Mouse (Mus musculus): Measurements from ENCODE around the gene Lrrc3c. TPM values are rescaled to one million over a fixed set of nuclear protein-coding genes. Genes with fewer than 3 reads are reported as not detected.
"Not testable (repeated sequence)": the region's sequence is repeated elsewhere in the genome, so short reads cannot be mapped to it uniquely, and the experiment has no call there.

Gene Lrrc3c
- total RNA-seq, 2 experiments from 2014 or later: not detected

DNA sequence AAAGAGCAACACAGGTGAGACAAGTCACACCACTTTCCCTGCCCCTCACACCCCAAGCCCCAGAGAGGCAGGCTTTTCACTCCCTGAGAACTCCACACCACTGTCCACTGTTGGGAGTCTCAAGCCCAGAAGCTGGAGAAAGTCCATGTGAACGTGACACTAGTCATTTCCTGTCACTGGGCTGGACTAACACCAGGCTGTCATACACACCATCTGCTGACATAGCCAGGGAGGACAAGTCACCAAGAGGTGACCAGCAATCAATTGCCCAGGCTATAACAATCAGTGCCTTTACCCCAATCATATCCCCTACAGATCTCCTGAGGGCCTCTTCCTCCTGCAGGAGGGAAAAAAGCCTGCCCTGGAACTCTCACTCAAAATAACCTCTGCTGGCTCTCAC is 13.9 kb upstream of the Lrrc3c start:
- DNase-seq (ENCODE audit: extremely low spot score in 1 of 2, low spot score in 2 of 2): no peak
- intact Hi-C loops (cut with DNase I): no loop called here

DNA sequence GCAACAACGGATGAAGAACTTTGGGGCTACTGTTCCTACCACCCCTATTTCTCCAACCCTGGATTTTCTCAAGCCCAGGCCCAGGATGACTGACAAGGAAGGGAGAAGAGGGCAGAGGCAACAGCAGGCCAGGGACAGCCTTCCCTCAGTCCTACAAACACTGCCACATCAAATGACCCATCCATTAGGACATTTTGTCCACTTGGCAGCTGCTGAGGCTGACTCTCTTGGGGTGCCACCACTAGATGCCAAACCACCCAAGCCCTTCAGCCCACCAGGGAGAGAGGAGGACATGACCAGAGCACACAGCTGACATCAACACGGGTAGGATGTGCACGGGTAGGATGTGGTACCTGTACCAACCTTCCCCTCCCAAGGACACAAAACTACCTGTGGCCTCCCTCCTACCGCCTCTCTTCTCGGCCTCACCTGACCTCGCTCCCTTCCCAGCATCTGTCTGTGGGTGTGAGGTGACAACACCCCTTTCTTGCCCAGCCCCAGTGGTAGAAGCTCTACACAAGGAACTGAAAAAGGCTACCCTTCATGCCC is 13.4 kb upstream of the Lrrc3c start:
- intact Hi-C loops (cut with DNase I): no loop called here
- DNase-seq (ENCODE audit: extremely low spot score in 1 of 2, low spot score in 2 of 2): no peak

DNA sequence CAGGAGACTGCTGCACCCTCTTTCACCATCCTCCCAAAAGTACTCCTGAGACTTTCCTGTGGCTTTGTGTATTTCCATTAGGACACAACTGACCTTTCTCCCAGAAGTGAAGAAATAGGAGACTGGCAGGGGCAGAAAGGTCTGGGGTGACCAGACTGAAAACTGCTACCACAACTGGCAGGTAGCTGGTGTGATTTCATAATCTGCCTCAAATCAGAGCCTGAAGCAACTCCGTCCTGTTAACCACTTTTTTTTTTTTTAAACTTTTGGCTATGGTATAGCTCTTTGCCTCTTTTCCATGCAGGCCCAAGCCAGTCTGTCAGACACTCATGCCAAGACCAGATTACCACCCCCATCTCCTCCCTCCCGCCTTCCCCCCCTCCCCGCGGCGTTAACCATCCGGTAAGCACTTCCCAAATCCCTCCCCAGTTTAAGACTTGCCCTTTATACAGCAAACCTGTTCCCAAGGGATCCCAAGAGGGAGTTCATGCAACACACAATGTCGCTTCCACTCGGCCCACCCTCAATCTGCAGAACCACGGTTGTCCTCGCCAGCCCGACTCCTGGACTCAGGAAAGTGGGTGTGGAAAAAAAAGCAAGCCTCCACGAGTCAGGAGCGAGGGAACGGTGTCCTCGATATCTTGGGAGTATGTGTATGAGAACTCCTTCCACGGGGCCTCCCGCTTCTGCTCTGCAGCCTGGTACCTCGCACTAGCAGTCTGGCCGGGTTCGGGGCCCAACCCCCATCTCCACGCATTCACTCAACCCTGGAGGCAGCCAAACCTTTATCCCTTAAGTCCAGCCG is 11.8 kb upstream of the Lrrc3c start:
- peak in 1 of 2 experiments; percentile 55 for DNase-seq (ENCODE audit: extremely low spot score in 1 of 2, low spot score in 2 of 2)
- intact Hi-C loops (cut with DNase I): no loop called here

DNA sequence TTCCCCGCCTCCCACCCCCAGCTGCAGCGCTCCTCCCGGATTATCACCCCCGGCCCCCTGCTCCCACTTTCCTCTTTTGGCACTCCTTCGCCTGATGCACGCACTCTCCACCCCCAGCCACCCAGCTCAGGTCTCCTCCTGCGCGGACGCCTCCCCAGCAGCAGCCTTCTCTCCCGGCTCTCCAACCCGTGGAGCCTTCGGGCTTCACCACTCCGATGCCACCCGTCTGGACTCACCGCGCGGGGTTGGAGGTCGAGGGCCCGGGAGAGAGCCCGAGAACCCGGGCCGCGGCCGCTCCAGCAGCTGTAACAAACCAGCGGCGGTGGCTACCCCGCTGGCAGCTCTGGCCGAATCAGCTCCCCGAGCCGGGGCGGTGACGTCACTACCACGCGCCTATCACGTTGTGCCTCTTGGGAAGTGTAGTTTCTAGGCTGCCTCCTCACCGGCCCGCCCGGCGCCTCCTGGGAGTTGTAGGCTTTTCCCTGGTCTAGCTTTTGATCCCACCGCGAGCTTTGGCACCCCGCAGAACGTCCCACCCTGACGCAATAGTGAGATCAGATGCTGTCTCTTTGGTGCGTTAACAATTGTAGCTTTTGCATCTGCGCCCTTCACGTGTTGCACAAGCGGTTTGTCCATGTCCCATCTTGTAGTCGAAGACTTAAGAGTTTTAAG is 11.1 kb upstream of the Lrrc3c start, which contains the start of gene Ormdl3:
Gene Ormdl3 (minus strand): TSS at position 477 of the 672 bp plus-strand sequence.
- intact Hi-C loops (cut with DNase I): no loop called here
- DNase-seq (ENCODE audit: extremely low spot score in 1 of 2, low spot score in 2 of 2): peak; percentile 98 to 99

DNA sequence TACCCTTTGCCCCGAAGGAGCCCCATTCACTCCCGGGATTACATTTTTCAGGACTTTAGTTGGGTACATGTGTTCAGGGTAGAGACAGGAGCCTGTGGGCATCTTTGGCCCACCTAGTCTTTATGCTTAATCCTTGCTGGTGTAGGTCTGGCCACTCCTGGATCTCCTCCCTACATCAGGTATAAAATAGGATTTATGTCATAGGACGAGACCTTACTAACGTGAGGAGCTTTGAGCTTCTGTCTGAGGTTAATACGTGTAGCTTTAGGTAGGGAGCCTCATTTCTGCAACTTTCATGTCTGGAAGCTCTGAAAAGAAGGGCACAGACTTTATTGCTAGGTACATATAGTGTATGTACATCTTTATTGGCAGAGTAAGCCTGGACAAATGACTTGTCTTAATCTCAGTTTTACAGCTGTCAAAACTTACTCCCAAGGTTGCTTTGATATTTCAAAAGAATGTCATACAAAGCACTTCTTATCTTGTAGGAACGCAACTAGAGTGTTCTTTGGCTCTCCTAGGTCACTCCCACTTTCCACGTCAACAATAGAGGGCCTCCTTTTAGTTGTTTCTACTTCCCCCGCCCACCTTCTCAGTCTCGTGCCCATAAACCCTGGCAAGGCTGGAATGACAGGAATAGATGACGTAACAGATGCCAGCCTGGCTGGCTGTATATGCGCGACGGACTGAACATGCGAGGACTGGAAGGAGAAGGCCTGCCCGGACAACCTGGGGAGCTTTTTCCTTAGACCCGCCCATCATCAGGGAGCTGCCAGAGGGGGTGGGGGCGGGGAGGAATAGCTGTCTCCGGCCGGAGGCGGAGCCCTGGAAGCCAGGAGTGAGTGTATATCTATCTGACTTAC is 10.2 kb upstream of the Lrrc3c start:
- intact Hi-C loops (cut with DNase I): no loop called here
- DNase-seq (ENCODE audit: extremely low spot score in 1 of 2, low spot score in 2 of 2): peak; percentile 35 to 75

DNA sequence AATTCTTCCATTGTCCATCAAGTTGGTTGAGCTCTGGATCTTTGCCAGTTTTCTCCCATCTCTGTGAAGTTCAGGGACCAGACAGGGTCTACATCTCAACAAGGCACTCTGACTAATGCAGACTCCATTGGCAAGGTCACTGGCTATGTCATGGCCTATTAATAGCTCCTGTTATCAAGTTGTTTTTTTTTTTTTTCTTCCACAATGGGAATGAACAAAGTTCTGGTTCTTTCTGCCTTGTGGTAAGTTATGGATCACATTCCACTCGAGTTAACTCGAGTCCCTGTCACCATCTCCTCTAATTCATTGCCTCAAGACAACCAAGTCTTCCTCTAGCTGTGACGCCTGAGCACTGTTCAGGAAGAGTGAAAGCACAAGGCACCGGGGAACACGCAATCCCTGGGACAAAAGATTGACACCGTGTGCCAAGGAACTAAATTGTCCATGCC is 9.2 kb upstream of the Lrrc3c start:
- intact Hi-C loops (cut with DNase I): no loop called here
- no peak for DNase-seq (ENCODE audit: extremely low spot score in 1 of 2, low spot score in 2 of 2)

DNA sequence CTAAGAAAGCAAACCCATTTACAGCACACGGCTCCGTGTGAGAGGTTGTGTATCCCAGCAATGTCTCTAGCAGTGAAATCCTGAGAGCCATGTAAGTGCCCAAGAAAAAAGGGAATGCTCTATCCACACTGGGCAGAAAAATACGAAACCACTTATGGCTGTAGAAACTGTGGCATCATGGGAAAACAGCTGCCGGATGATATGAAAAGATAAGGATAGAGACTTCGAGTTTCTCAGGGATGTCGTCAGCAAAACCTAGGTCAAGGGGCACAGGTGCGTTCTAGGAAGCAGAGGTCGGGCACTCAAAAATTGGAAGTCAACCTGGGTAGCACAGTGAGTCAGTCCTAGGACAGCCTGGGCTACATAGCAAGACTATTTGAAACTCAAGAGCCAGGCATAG is 8.8 kb upstream of the Lrrc3c start:
- no peak for DNase-seq (ENCODE audit: extremely low spot score in 1 of 2, low spot score in 2 of 2)
- intact Hi-C loops (cut with DNase I): no loop called here

DNA sequence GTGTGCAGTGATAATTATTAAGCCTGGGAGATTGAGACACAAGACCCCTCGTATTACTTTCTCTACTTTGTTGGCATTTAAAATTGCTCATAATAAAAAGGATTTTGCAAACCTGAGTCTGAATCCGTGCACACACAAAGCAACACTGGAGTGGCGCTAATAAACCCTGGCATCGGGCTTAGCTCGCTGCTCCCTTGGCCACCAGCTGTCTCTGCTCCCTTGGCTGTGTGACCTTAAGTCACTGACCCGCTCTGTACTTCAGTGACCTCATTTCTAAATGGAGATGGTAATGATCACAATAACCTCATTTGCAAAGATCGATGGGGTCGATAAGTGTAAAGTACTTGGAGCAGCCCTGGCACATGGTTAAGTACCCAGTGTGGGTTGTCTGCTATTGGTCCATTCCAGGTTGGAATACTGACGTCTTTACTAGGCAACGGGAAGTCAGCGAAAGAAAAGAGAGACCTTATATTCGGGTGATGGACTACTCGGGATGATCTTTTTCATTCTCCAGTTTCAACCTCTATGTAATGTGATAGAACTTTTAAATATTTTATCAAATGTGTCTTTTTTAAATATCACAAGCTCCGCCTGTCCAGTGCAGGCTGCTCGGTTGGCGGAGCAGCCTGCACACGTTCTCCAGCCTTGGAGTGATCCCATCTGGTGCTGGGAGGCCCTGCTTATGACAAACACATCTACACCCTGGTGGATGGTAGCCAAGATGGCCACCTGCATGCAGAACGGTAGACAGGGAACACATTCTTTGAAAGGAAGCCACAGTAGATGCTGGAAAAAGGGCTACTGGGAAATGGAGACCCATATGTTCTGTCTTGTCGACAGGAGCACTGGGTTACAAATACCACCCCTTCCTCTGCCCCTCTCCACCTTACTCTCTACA is 7.3 kb upstream of the Lrrc3c start:
- intact Hi-C loops (cut with DNase I): no loop called here
- DNase-seq (ENCODE audit: extremely low spot score in 1 of 2, low spot score in 2 of 2): no peak

DNA sequence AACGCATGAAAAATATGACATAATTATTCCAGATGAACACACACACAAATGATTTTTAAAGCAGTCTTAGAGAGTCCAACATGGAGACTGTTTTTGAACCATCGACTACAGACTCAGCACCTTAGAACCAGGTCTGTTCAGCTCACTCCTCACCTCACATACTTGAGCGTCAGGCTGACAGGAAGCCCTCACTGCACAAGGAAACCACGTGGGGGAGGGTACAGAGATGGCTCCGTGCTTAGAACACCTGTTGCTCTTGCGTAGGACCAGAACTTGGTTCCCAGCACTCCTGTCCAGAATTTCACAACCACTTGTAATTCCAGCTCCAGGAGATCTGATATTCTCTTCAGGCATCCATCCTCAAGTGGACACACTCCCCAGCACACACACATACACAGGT is 3.1 kb upstream of the Lrrc3c start:
- DNase-seq (ENCODE audit: extremely low spot score in 1 of 2, low spot score in 2 of 2): no peak
- intact Hi-C loops (cut with DNase I): no loop called here

DNA sequence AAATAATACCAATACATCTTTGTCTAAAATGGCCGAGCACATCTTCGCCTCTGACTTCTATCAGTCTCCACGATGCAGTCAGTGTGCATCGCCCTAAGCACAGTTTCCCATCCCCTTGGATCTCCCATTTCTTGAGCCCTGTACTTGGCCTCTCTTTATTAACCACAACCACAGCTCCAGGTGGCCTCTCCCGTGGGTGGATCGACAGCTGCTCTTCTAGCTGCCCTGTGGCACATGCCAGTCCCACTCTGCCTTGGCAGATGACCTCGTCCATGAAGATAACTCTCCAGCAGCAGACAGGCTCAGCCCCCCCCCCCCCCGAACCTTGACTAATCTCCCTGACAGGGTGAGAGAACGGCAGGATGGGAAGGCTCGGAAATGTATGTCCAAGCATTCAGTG is 2.6 kb upstream of the Lrrc3c start:
- no peak for DNase-seq (ENCODE audit: extremely low spot score in 1 of 2, low spot score in 2 of 2)
- intact Hi-C loops (cut with DNase I): no loop called here

DNA sequence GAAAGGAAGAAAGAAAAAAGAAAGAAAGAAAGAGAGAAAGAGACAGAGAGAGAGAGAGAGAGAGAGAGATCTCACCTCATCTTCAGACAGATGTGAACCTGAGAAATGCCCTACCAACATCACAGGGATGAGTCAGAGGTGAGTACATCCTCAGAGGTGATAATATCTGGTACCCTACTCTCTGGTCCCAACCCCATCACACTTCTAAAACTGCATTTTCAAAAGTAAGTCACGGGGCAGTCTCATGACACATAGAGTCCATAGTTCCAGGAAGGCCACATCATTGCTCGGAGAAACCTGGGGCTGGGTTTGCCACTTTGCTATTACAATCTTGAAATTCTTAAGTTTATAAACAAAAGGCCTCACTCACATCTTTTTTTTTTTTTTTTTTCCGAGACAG is 2.1 kb upstream of the Lrrc3c start:
- intact Hi-C loops (cut with DNase I): no loop called here
- DNase-seq (ENCODE audit: extremely low spot score in 1 of 2, low spot score in 2 of 2): no peak

DNA sequence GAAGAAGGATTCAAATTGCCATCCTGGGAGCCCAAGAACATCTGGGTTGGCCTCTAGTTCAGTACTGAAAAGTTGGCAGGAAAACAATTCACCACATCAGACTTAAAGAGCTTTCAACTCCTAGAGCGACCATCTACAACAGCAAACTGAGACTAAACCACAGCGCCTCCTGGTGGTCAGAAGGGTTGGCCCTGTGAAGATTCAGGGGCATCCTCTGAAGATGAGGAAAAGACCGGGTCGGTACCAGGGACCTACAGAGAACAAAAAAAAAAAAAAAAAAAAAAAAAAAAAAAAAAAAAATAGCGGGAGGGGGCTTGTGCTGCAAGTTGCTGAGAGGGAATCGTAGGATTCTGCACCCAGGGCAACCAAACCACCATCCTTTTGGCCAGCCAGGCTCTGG is 728 bp upstream of the Lrrc3c start:
- intact Hi-C loops (cut with DNase I): no loop called here
- peak in 1 of 2 experiments; percentile 60 for DNase-seq (ENCODE audit: extremely low spot score in 1 of 2, low spot score in 2 of 2)

DNA sequence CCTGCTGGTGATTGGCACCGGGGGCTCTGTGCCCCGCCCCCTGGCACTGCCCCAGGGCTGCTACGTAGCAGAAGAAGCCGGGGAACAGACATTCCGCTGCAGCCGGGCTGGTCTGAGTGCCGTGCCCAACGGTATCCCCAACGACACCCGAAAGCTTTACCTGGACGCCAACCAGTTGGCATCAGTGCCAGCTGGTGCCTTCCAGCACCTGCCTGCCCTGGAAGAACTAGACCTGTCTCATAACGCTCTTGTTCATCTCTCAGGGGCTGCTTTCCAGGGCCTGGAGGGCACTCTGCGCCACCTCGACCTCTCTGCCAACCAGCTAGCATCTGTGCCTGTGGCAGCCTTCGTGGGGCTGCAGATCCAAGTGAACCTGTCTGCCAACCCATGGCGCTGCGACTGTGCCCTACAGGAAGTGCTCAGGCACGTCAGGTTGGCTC is 780 bp downstream of the Lrrc3c start:
- no peak for DNase-seq (ENCODE audit: extremely low spot score in 1 of 2, low spot score in 2 of 2)
- intact Hi-C loops (cut with DNase I): no loop called here

DNA sequence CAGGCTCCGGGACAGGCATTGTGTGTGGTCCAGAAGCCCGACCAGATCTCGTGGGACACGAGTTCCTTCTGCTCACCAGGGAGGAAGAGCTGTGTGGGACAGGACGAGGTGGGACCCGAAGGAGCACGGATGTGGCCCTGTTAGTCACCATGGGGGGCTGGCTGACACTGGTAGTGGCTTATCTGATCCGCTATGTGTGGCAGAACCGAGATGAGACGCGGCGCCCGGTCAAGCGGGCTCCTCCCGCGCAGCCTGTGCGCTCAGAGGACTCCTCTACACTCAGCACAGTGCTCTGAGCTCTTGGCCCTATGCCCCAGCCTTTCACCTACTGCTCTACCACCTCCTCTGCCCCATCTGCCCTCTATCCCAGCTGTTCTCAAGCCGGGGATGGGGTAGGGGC is 1.2 kb downstream of the Lrrc3c start:
- no peak for DNase-seq (ENCODE audit: extremely low spot score in 1 of 2, low spot score in 2 of 2)
- intact Hi-C loops (cut with DNase I): no loop called here

DNA sequence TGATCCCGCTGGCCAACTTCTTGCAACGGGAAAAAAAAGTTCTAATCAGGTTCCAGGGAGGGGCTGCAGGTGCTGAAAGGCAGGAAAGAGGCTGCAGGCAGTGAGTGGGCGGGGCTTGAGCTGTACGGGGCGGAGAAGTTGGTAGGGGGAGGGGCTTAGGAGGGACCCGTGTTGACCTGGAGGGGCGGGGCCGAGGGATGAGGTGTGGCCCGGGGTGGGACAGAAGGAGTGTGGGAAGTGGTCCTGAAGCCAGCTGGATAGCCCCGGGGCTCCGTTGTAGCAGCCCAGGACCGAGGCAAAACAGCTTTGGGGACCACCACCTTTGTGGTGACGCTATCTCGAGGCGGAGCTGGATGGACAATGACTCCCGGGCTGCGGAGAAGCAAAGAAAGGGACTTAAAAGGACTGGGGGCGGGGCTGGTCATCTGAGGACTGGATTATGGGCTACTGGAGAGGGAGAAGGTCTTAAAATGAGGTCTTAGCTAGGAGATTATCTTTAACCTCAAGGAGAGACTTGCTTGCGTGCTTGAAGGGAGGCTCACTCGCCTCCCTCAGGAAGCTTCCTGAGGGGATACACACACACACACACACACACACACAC is 4.1 kb downstream of the Lrrc3c start:
- intact Hi-C loops (cut with DNase I): no loop called here
- no peak for DNase-seq (ENCODE audit: extremely low spot score in 1 of 2, low spot score in 2 of 2)

DNA sequence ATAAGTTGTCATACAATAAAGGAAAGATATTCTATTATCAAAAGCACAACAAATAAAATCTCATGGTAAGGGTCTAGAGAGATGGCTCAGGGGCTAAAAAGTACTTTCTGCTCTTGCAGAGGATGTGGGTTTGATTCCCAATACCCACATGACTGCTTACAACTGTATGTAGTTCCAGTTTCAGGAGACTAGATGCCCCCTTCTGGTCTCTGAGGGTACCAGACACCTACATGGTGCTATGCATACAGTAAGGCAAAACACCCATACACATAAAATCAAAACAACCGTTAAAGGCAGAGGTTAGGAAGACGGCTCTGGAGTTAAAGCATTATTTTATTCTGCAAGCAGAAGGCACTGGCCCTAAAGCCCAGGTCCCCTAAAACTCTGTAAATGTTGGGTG is 5.9 kb downstream of the Lrrc3c start:
- intact Hi-C loops (cut with DNase I): no loop called here
- DNase-seq (ENCODE audit: extremely low spot score in 1 of 2, low spot score in 2 of 2): no peak

DNA sequence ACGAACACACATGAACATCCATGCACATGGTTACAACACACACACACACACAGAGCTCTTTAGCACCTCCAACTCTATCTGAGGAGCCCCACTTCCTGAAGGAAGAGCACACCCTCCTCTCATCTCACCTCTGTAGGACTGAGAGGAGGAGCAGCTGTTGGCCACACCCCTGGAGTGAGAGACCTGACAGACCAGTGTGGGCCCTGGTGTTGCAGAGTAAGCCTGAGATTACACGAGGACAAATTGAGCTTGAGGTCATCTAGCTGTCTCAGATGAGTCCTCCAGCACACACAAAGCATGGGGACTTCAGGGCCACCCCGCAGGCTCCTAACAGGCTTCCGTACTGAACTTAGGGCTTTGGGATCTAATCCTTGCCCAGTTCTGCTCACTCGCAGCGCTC is 6.8 kb downstream of the Lrrc3c start:
- intact Hi-C loops (cut with DNase I): loop anchor here (5.0 kb wide), 1 partner anchor 52 kb away; no protein-coding TSS in a partner anchor
- not testable (repeated sequence) for DNase-seq (ENCODE audit: extremely low spot score in 1 of 2, low spot score in 2 of 2)

DNA sequence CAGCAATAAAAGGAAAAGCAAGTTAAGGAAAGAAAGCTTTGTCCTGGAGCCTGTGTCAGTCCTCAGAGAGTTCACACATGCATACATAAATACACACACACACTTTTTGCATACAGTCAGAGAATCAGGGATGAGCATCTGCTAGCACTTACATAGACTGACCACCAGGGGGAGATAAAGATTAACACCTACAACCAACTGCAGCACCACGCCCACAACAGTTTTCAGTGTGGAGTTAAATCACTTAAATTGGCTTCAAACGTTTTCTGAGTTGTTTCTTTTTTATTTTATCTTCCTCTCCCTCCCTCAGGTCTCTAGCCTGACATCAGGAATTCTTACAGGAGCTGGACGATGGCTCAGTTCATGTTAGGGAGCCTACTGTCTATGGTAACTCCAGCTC is 8.7 kb downstream of the Lrrc3c start:
- peak; percentile 36 to 51 for DNase-seq (ENCODE audit: extremely low spot score in 1 of 2, low spot score in 2 of 2)
- intact Hi-C loops (cut with DNase I): loop anchor here (5.0 kb wide), 1 partner anchor 51 kb away; no protein-coding TSS in a partner anchor
